Comparison of ENCODE assay signal across 8 mouse cellular contexts in genomic region chr3:30996688-30997014, GRCm38 (mm10). TPM values are rescaled to one million over a fixed set of nuclear protein-coding genes. Genes with fewer than 3 reads are reported as not detected.
DNase-seq lines count a peak whose midpoint lies in the region; ATAC-seq and TF ChIP-seq lines count a peak whose summit lies in the region.

No protein-coding gene starts in this region.

- under 1% methylated on average over 4 of the region's 4 CpGs for WGBS in kidney, embryonic 14.5 days
- WGBS in hindbrain, embryonic 12.5 days = 2% methylated on average over 4 of the region's 4 CpGs
- under 1% methylated on average over 4 of the region's 4 CpGs for WGBS in midbrain, embryonic 12.5 days

- ATAC-seq in kidney, embryonic 14.5 days (ENCODE audit: low FRiP score, low TSS enrichment) = no peak
- no peak for ATAC-seq in hindbrain, embryonic 12.5 days (ENCODE audit: low FRiP score)
- ATAC-seq in midbrain, embryonic 12.5 days (ENCODE audit: low FRiP score, low read depth) = no peak

- H3K4me3 ChIP-seq in kidney, embryonic 14.5 days (ENCODE audit: low read length) = peak overlapping the region; percentile 92
- H3K4me3 ChIP-seq in bone marrow macrophage, adult 2 months (ENCODE audit: insufficient read depth, low read length) = peak overlapping the region; percentile 86
- H3K4me3 ChIP-seq in hindbrain, embryonic 12.5 days = peak overlapping the region; percentile 80
- peak overlapping the region; percentile 87 for H3K4me3 ChIP-seq in midbrain, embryonic 12.5 days

- H3K9ac ChIP-seq in kidney, embryonic 14.5 days (ENCODE audit: low read depth, low read length) = peak overlapping the region; percentile 78; the same call in 1 of the 2 replicates
- H3K9ac ChIP-seq in hindbrain, embryonic 12.5 days = peak overlapping the region; percentile 82
- peak overlapping the region; percentile 89; the same call in 1 of the 2 replicates for H3K9ac ChIP-seq in midbrain, embryonic 12.5 days (replicated peaks)

- no peaks in the 10 kb centered on the region for H3K9me3 ChIP-seq in kidney, embryonic 14.5 days (ENCODE audit: control insufficient read depth, low read length)
- no peaks in the 10 kb centered on the region for H3K9me3 ChIP-seq in hindbrain, embryonic 12.5 days (replicated peaks)
- H3K9me3 ChIP-seq in midbrain, embryonic 12.5 days = no peaks in the 10 kb centered on the region

- H3K27ac ChIP-seq in kidney, embryonic 14.5 days (ENCODE audit: low read depth, low read length) = no peak overlapping the region
- no peak overlapping the region for H3K27ac ChIP-seq in bone marrow macrophage, adult 2 months (ENCODE audit: insufficient read depth, low read depth, low read length)
- H3K27ac ChIP-seq in hindbrain, embryonic 12.5 days = no peak overlapping the region
- no peak overlapping the region for H3K27ac ChIP-seq in midbrain, embryonic 12.5 days (replicated peaks)

- TF ChIP-seq POLR2A in bone marrow macrophage, adult 2 months (IDR thresholded peaks at IDR 0.05; ENCODE audit: borderline replicate concordance, low read depth, low read length) = no peak

- H3K4me1 ChIP-seq in kidney, embryonic 14.5 days (ENCODE audit: control insufficient read depth, insufficient read depth, low read length) = peaks cover 24% of the 10 kb centered on the region
- peaks cover 27% of the 10 kb centered on the region for H3K4me1 ChIP-seq in bone marrow macrophage, adult 2 months (ENCODE audit: control insufficient read depth, insufficient read depth, low read length)
- peaks cover 28% of the 10 kb centered on the region for H3K4me1 ChIP-seq in hindbrain, embryonic 12.5 days
- peaks cover 15% of the 10 kb centered on the region for H3K4me1 ChIP-seq in midbrain, embryonic 12.5 days

- H3K4me2 ChIP-seq in kidney, embryonic 14.5 days (replicated peaks; ENCODE audit: low read depth, low read length) = peak overlapping the region; percentile 71
- peak overlapping the region; percentile 80 for H3K4me2 ChIP-seq in hindbrain, embryonic 12.5 days (replicated peaks)
- peak overlapping the region; percentile 72 for H3K4me2 ChIP-seq in midbrain, embryonic 12.5 days (replicated peaks)

- H3K27me3 ChIP-seq in kidney, embryonic 14.5 days (ENCODE audit: control insufficient read depth, insufficient read depth, low read length) = no peaks in the 10 kb centered on the region
- no peaks in the 10 kb centered on the region for H3K27me3 ChIP-seq in hindbrain, embryonic 12.5 days
- H3K27me3 ChIP-seq in midbrain, embryonic 12.5 days = peaks cover 5% of the 10 kb centered on the region; the same call in 1 of the 2 replicates

- no peak for DNase-seq in kidney, adult 18-20 months
- DNase-seq in frontal cortex, postnatal 10 days (ENCODE audit: low spot score in 2 of 2) = no peak
- DNase-seq in MN1 (ENCODE audit: low spot score) = no peak
- DNase-seq in cerebellum, postnatal 25 days = no peak

- TF ChIP-seq CTCF in bone marrow macrophage, adult 2 months (IDR thresholded peaks at IDR 0.05; ENCODE audit: low read depth, low read length) = no peak

- H3K36me3 ChIP-seq in kidney, embryonic 14.5 days (ENCODE audit: control insufficient read depth, insufficient read depth, low read length) = no peaks in the 10 kb centered on the region
- H3K36me3 ChIP-seq in hindbrain, embryonic 12.5 days = no peaks in the 10 kb centered on the region
- H3K36me3 ChIP-seq in midbrain, embryonic 12.5 days = no peaks in the 10 kb centered on the region

RNA-seq across cellular contexts. Expression of gene Prkci, which starts 1.1 kb away (rescaled TPM):
- polyA plus RNA-seq in kidney, embryonic 14.5 days (2014; fragmentation: Nextera tagmentation; extraction: Ambion mirVana) = 19.4 and 48.4 TPM in 2 replicates
- 17.4 and 19.8 TPM in 2 replicates for polyA plus RNA-seq in bone marrow macrophage, adult 2 months (2012; ENCODE audit: insufficient read depth, insufficient read length, missing spikeins)
- polyA plus RNA-seq in hindbrain, embryonic 12.5 days (2016; fragmentation: Nextera tagmentation; extraction: Ambion mirVana) = 38.6 and 39.9 TPM in 2 replicates
- 33.1 and 39.2 TPM in 2 replicates for polyA plus RNA-seq in midbrain, embryonic 12.5 days (2016; fragmentation: Nextera tagmentation; extraction: Ambion mirVana)

RNA-seq across cellular contexts. Expression of gene Phc3, which starts 27.4 kb away (rescaled TPM):
- 5.5 and 8.7 TPM in 2 replicates for polyA plus RNA-seq in kidney, embryonic 14.5 days (2014; fragmentation: Nextera tagmentation; extraction: Ambion mirVana)
- 26.0 and 26.4 TPM in 2 replicates for polyA plus RNA-seq in bone marrow macrophage, adult 2 months (2012; ENCODE audit: insufficient read depth, insufficient read length, missing spikeins)
- 6.5 and 8.1 TPM in 2 replicates for polyA plus RNA-seq in hindbrain, embryonic 12.5 days (2016; fragmentation: Nextera tagmentation; extraction: Ambion mirVana)
- polyA plus RNA-seq in midbrain, embryonic 12.5 days (2016; fragmentation: Nextera tagmentation; extraction: Ambion mirVana) = 5.8 and 6.2 TPM in 2 replicates
